Mouse (Mus musculus): ENCODE measurements around the gene Treml2.

DNA sequence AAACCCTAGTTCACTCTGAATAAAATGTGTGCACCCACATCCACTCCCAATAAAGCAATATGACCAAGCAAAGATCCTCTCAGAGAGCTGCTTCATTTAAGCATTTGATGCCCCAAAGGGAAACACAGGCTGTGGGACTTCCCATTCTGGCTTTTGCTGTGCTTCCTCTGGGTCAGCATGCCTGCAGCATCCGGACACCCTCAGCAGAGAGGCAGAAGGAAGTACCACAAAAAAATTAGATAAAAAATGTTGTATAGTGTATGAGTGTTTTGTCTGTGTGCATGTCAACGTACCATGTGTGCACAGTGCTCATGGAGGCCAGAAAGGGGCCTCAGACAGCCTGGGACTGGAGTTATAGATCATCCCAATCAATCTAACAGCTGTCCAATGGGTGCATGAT lies 37.4 kb upstream of the Treml2 start:
- TF ChIP-seq CTCF (IDR thresholded peaks at IDR 0.05) (no peak), EP300 (IDR thresholded peaks at IDR 0.05) (no peak)

Measured in lung, postnatal 0 days (tissue).